Mouse (Mus musculus) 3134 (cell line): Measurements from ENCODE around the gene BC003965.
"Not testable (repeated sequence)": the region's sequence is repeated elsewhere in the genome, so short reads cannot be mapped to it uniquely, and the experiment has no call there.

ENCODE experiments used
- DNase-seq: peaks from one replicate; pipeline ENCODE4 v3.0.0-alpha.2; 2011; ENCODE audit warnings: low spot score; ENCODE audit not compliant: insufficient read length; ENCODE audit errors: extremely low read depth

BC003965 gene

DNA sequence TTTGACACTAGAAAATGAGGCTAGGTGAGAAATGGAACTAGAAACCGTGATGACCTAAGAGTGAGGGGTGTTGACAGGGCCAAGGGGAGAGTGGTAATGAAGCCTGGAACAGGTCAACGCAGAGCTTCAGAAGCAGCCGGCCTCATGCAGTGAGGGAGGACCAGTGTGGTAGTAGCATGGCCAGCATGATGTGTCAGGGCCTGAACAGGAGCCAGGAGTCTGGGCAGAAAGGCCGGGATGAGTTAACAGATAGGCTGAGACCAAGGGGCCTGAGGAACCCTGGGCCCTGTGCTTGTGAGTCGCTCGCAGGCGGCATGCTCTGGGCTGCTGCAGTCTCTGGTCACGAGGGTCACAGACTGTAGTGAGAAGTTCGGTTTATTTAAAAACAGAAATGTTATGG lies 34.6 kb downstream of the BC003965 start:
- DNase-seq = no peak

DNA sequence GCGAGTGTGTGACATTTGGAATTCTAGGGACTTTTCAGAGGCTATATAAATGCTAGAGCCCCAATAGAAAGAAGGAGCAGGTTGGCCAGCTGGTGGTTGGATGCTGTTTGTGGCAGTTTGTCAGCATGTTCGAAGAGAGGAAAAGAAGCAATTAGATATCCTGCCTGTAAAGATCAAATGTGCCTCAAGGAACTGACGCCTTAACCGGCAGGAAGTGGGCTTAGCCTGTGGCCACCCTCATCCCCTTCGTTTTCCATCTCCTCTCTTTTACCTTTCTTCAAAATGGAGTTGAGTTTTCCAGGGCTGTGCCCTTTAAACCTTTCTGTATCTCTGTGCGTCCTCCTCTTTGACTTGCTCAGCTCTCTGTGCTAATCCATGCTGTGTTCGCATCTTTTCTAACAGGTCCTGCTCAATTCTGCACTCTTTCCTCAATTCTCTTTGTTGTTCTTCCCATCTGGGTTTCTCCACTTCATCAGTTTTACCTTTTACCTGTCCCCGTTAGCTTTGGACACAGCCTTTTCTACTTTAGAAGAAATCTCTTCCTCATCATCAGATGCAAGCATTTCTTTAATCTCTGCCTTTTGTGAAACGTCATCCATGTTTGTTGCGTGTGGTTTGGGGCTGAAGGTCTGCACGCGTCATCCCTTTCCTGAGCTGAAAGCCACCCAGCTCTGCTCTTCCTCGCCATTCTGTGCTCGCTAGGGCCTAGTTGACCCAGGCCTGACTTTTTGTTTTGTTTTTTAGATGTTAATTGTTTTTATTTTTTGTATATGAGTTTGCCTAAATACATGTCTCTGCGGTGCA lies 35.3 kb downstream of the BC003965 start:
- no peak for DNase-seq

GRCm38 (mm10) chr17:25220746-25221145 lies 36.4 kb downstream of the BC003965 start:
- DNase-seq = no peak

GRCm38 (mm10) chr17:25221821-25222503 lies 37.6 kb downstream of the BC003965 start:
- peak; percentile 62 for DNase-seq

DNA sequence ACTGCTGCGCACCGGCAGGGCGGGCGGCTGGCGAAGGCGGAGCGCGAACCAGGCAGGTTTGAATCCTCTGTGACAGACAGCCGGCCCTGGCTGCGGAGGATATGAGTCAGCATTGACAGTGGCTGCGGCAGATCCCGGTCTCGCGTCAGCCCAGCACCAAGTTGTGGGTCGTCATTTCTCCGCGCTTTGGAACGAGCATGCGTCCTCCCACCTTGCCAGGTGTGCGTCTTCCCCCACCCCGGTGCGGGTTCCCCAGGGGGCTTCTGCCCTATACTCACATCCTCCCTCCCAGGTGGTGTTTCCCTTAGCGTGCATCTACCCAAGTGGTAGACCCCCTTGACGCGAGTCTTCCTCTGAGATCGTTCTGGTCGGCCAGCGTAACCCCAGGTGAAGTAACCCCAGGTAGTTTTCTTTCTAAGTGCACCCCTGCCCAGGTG lies 38.2 kb downstream of the BC003965 start:
- peak; percentile 67 for DNase-seq

DNA sequence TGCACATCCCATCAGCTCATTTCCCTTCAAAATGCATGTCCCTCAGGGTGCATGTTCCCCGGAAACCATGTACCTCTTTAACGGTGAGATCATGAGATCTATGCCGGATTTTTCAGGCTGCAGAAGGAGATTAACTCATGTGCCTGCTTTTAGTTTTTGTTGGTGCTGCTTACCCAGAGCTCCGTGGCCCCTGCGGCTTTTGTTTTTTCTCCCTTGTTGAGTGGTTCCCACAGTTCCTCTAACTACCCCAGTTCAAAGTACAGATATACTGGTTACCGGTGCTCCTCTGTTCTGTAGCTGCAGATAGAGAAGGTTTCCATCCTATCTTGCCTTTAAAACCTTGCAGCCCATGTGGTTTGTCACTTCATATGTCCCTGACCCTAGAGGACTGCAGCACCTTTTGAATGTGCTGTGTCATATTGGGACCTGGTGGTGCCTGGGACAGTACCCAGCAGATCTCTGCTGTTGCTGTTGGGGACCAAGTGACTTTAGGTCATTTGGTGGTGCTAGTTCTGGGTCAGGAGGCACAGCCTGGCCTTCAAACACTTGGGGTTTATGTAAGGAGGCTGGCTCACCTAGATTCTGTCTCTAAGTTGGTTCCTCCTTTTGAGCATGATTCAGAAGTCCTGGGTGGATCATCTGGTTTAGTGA lies 38.7 kb downstream of the BC003965 start:
- DNase-seq = no peak

GRCm38 (mm10) chr17:25224586-25225222 lies 40.4 kb downstream of the BC003965 start:
- no peak for DNase-seq

DNA sequence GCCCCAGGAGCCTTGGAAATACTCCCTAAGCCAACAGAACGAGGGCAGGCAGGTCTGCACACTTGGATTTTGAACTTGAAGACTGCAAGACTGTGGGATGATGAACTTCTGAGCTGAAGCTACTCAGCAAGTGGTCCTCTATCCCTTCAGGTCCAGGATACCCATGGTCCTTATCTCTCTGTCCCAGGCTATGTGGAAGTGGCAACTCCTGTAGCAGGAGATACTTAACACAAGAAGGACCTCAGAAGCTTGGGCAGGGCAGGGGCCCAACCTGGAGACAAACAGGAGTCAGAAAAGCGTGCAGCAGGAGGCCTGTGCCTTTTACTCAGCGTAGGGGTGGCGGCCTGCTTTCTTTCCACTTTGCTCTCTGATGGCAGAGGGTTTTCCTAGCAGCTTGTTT lies 41.3 kb downstream of the BC003965 start:
- no peak for DNase-seq

- DNase-seq = no peak
These were observed 43.6 kb downstream of the BC003965 start for GRCm38 (mm10) chr17:25227991-25228390.

- DNase-seq = not testable (repeated sequence)
These were observed 45.8 kb downstream of the BC003965 start for GRCm38 (mm10) chr17:25230014-25230655.

- no peak for DNase-seq
These were observed 46.3 kb downstream of the BC003965 start for GRCm38 (mm10) chr17:25230700-25231099.

GRCm38 (mm10) chr17:25231621-25232020 lies 47.3 kb downstream of the BC003965 start:
- DNase-seq = not testable (repeated sequence)

DNA sequence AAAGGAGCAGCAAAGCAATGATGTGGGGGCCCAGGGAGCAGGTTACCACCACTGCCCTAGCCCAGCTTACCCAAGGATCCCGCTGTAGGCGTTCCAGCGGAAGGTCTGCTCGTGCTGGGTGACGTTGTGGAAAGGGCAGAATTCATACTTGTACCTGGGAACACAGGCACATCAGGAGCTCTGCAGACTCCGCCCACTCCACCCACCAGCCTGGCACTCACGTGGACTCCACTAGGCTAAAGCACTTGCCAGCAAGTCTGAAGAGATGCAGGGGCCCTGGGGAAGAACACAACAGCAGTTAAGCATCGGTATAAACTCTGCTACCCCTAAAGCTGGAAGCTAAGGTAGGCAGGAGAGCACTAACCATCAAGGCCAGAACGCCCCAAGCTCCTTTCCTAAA lies 51.3 kb downstream of the BC003965 start:
- DNase-seq = no peak
